Mouse (Mus musculus) bone marrow macrophage, adult 2 months (primary cell): ENCODE results near the gene Akap5.

Experiments
- CTCF ChIP-seq: IDR thresholded peaks from 2 replicates; pipeline ENCODE4 v1.5.1; 2012; ENCODE audit warnings: low read depth, mild to moderate bottlenecking, low read length, moderate library complexity
- POLR2A ChIP-seq: IDR thresholded peaks from 2 replicates; pipeline ENCODE4 v1.6.1; 2012; ENCODE audit warnings: mild to moderate bottlenecking, low read depth, low read length, borderline replicate concordance

DNA sequence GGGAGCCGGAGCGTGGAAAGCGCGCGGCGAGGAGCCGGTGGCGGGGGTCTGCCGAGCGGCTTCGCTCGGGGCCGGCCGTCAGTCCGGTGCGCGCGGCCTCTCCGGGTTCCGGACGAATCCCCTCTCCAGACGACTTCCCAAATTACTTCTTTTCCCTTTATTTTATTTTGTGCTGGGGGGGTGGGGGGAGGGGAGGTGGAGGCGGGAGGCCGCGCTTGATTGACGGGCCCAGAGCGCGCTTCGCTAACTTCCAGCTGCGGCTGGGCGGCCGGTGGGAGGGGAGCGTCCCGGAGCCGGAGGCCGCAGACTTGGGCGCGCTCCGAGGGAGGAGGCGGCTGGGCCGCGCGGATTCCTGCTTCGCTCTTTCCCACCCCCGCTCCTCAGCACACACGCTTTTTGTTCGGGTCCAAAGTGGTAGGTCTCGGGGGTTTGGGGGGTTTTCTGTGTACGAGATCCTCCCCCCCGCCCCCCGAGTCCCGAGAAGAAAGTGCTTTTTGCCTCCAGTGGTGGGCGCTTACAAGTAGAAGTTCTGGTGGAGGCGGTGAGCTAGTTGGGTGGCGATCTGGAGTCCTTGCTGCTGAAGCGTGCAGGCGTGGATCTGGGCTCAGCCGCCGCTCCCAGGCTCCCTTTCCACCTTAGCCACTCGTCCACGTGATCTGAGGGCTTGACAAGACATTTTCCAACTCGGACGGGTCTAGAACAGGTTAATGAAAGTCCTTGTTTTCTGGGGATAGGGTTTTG, 46.3 kb downstream of the Akap5 start:
- TF ChIP-seq POLR2A, result no peak
- no peak for TF ChIP-seq CTCF
